Mouse (Mus musculus) myocyte (in vitro differentiated cells): ENCODE results near the gene Map1lc3a.

Source experiments
- CEBPB ChIP-seq: IDR thresholded peaks from 2 replicates; pipeline ENCODE4 v1.6.1; 2011; ENCODE audit warnings: mild to moderate bottlenecking, moderate library complexity; ENCODE audit not compliant: poor library complexity, insufficient read depth, severe bottlenecking
- E2F4 ChIP-seq: IDR thresholded peaks from one replicate; pipeline ENCODE4 v1.6.1; 2011; ENCODE audit warnings: mild to moderate bottlenecking, control low read depth, moderate library complexity; ENCODE audit not compliant: insufficient read depth
- MYOD1 ChIP-seq, 3 experiments: IDR thresholded peaks; one replicate each; pipeline ENCODE4 v1.6.1; 2011; ENCODE audit warnings: control low read depth in 2 of 3, low read depth in 2 of 3, mild to moderate bottlenecking in 2 of 3, moderate library complexity in 1 of 3; ENCODE audit not compliant: insufficient read length in 2 of 3, control insufficient read depth in 1 of 3
- MYOG ChIP-seq, 3 experiments: IDR thresholded peaks; one replicate each; pipeline ENCODE4 v1.6.1; 2011; ENCODE audit warnings: control low read depth in 2 of 3, low read depth in 2 of 3, mild to moderate bottlenecking in 2 of 3; ENCODE audit not compliant: insufficient read length in 2 of 3, control insufficient read depth in 1 of 3, insufficient read depth in 1 of 3
- POLR2A ChIP-seq: IDR thresholded peaks from one replicate; pipeline ENCODE4 v1.6.1; 2011; ENCODE audit warnings: low read depth, mild to moderate bottlenecking, control low read depth, moderate library complexity; ENCODE audit not compliant: insufficient read length
- SRF ChIP-seq: IDR thresholded peaks from one replicate; pipeline ENCODE4 v1.6.1; 2011; ENCODE audit warnings: low read depth; ENCODE audit not compliant: control insufficient read depth, insufficient read length
- TCF12 ChIP-seq: IDR thresholded peaks from one replicate; pipeline ENCODE4 v1.6.1; 2011; ENCODE audit warnings: mild to moderate bottlenecking, control low read depth; ENCODE audit not compliant: poor library complexity, insufficient read depth, severe bottlenecking
- USF1 ChIP-seq: IDR thresholded peaks from one replicate; pipeline ENCODE4 v1.6.1; 2011; ENCODE audit warnings: low read depth, mild to moderate bottlenecking, control low read depth, moderate library complexity

GRCm38 (mm10) chr2:155266896-155267295, 9.2 kb upstream of the Map1lc3a start:
- no peak for TF ChIP-seq POLR2A
- no peak for TF ChIP-seq TCF12
- TF ChIP-seq CEBPB, result no peak
- TF ChIP-seq MYOD1 (IDR thresholded peaks at IDR 0.05; ENCODE audit: control insufficient read depth in 1 of 3, insufficient read length in 2 of 3, low read depth in 2 of 3), result no peak
- TF ChIP-seq USF1, result no peak
- no peak for TF ChIP-seq SRF
- no peak for TF ChIP-seq E2F4
- TF ChIP-seq MYOG (IDR thresholded peaks at IDR 0.05; ENCODE audit: control insufficient read depth in 1 of 3, insufficient read depth in 1 of 3, insufficient read length in 2 of 3, low read depth in 2 of 3), result no peak
